Mouse (Mus musculus): ENCODE data around the gene Unc45b.
"Not testable (repeated sequence)": the region's sequence is repeated elsewhere in the genome, so short reads cannot be mapped to it uniquely, and the experiment has no call there.

Gene Unc45b

DNA sequence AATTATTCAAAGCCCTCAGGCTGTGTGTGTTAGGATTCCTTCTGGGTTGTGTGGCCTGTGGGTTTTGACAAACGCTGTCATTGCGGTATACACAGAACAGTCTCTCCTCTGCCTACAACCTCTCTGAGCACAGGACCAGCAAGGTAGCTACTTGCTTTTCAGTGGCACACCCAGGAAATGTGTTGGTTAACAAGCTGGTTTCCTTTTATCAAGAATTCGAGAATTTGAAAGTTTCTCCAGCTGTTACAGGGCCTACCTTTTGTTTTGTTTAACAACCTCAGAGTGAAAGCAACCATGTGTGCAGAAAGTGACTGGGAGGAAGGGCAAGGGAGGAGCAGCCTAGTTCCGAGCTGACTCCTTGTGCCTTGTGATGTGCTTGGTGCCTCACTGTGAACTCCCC, 37.1 kb downstream of the Unc45b start:
- DNase-seq (ENCODE audit: low spot score in 2 of 2): no peak

DNA sequence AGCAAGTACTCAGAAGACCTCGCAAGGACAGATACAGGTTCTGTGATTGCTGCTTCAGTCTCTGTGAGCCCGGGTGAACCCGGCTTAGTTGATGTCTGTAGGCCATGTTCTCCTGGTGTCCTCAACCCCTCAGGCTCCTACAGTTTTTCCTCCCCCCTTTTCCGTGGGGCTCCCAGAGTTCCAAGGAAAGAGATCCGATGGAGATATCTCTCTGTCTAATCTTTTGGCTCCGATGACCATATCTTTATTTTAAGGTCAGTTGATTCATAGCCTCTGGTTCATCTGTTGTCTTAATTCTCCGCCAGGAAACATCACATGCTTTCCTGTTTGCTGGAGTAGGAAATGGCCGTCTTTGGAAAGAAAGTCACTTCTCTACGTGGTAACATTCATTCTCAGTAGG, 38.7 kb downstream of the Unc45b start:
- DNase-seq (ENCODE audit: low spot score in 2 of 2): no peak

DNA sequence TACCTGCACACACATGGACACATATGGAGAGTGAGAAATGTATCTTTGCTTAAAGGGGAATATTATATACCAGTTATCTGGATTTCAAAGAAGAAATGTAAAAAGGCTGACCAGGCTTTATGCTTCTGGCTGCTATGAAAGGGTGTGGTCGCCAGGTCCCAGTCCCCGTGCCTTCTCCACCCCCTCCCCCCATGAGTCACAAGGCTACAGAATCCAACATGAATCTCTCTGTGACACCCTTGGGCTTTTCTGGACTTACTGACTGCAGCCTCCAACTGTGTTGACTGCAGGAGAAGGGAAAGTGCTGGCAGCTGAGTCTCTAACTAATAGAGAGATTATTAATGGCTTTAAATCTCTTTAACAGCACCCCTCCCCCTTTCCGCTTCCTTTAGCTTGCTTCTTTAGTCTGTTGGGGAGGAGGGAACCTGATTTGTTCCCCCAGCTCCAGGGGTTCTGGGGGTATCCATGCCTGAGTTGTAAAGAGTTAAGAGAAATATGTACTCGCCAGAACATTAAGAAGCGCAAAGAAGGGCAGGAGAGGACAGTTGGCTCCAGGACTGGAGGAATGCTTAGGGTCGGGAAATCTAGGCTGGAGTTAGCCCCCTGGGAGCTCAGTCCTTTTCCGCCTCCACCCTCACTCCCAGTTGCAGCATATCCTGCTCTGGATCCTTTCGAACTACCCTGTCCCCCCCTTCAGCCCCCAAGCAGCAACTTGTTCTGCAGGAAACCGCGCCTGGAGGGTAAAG, 40.6 kb downstream of the Unc45b start, which contains the start of gene Slfn5:
TSS of gene Slfn5 (plus strand) at position 614 of the 746 bp plus-strand sequence.
- no peak for DNase-seq (ENCODE audit: low spot score in 2 of 2)

DNA sequence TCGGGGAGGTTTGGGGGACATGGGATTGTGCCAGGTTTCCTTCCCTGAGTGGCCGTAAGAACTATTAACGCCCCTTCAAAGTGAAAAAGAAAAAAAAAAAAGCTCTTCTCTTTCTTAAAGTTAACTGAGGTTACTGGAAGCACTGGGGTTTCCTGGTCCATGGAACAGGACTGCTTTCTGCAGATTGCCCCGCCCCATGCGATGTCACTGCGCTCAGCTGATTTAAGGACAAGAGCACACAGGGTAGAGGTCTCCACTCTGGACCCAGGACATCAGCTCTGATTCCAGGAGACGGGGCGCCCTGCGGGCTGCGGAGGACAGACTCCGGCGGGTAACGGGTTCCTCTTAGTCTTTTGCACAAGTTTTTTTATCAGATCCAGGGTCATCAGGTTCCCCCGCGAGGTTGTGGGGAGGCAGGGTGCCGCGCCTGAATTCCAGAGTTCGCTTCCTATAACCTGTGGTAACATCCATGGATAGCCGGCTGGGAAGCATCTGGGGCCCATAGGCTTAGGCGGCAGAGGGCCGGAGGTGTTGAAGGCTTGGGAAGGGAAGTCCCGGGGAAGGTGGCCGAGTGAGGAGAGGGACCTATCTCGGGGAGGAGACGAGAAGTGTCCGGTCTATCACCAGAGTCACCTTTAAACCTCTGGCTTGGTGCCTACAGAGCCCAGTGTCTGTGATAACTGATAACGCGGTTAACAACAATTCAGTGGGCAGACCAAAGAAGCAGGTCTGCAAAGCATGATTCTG, 41.7 kb downstream of the Unc45b start:
- DNase-seq (ENCODE audit: low spot score in 2 of 2): no peak

DNA sequence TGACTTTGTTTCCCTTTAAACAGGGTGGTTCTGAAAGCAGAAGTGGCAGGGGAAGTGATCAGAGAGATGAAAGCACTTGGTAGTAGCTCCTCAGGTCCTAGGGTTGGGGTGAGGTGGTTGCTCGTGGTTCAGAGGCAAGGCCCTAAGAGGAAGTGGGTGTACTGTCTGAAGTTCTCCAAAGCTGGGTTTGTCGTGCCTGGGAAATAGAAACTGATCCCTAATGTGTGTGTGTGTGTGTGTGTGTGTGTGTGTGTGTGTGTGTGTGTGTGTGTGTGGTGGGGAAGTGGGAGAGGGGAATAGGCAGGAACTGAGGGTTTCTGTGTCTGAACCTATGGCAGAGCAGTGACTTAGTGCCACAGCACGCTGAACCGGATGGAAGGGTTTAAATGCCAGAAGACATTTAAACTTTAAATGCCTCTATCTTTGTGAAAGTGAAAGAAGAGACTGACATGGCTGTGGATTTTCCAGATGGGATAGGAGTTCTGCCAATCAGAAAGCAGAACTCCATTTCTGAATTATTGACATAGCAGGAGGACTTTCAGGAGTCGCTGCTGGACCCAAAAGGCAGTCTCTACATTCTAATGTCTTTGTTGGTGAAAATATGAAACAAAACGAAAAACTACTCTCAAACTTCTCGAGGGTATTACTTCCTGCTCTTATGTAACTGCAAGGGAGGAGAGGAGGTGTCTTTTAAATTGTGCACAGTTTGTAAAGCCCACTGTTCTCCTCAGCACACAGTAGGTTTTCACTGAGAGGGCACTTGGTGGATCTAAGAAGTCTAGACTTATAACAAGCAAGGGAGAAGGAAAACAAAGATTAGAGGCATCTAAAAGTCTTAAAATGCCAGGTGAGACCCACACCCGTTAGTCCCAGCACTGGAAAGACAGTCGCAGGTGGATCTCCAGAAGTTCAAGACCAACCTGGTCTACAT, 42.5 kb downstream of the Unc45b start:
- no peak for DNase-seq (ENCODE audit: low spot score in 2 of 2)

DNA sequence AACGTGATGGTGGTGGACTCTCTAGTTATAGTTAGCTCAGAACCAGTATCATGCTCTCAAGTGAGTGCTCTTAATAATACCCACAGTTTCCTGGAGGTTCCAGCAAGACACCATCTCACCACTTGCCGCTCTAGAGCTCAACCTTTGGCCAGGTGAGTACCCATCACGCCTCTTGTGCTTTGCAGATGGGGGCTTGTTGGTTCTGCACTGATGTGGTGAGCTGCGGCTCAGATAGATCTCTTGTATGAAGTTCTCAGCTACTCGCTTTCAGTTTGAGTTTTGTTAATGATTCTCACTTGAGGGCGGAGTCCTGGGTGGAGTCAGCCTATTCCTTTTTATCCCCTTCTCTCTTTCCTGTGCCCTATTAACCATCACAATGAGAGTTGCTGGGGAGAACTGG, 44.3 kb downstream of the Unc45b start:
- DNase-seq (ENCODE audit: low spot score in 2 of 2): no peak

DNA sequence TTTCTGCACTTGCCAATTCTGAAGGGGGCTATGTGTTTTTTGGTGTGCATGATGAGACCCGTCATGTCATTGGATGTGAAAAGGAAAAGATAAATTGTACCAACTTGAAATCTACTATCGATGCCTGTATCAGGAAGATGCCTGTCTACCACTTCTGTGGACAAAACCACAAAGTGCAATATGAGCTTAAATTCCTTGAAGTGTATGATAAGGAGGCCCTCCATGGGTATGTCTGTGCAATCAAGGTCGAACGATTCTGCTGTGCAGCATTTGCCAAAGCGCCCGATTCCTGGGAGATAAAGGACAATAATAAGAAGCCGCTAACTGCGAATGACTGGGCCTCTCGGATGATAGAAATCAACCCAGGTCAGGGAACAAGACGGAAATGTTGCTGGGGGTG, 46.6 kb downstream of the Unc45b start:
- DNase-seq (ENCODE audit: low spot score in 2 of 2): no peak

DNA sequence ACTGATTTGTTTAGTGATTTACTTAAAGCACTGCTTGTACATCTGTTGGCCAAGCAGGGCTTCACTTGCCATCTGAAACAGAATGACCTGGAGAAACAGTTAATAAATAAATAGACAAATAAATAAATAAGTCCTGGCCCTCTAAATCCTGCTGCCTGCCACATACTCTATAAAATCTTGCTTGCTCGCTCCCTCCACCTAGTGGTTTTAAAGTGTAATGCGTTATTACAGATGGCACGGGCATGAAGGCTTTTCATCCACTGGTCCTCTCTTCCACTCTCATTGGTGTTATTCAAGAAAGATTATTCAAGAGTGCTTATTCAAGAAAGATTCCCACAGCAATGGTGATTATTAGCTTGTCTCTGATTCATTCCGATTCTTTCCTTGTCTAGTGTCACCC, 49.3 kb downstream of the Unc45b start:
- peak in 1 of 2 experiments; percentile 35 for DNase-seq (ENCODE audit: low spot score in 2 of 2)

DNA sequence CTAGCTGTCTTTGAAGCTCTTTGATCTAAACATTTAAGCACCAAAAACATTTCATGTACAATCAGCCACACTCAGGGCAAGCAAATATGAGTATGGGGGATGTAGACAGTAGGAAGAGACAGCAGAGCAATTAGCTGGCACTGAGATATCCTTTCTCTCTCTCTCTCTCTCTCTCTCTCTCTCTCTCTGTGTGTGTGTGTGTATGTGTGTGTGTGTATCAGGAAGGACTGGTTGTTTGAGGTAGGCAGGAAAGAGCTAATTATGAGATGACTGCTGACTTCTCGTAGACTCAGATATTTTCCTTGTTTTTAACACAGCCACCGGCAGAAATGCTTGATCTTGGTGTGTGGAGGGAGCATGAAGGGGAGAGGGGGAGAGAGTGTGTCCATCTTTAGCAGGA, 51.4 kb downstream of the Unc45b start:
- DNase-seq (ENCODE audit: low spot score in 2 of 2): no peak

DNA sequence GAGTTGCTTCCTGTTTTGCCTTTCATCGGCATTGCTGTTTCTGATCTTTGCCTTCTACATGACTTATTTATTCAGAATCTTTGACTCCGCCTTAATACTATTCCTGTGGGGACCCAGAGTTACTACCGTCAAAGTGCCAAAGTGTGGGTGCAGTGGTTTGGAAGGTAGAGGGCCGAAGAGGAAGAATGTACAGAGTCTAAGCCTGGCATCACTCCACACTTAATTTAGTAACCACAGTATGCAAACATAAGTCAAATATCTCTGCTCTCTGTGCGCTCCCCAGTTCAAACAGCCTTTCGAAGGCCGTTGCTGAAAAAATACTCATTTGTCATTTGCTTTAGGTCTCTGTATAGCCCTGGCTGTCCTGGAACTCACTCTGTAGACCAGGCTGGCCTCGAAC, 51.9 kb downstream of the Unc45b start:
- no peak for DNase-seq (ENCODE audit: low spot score in 2 of 2)

DNA sequence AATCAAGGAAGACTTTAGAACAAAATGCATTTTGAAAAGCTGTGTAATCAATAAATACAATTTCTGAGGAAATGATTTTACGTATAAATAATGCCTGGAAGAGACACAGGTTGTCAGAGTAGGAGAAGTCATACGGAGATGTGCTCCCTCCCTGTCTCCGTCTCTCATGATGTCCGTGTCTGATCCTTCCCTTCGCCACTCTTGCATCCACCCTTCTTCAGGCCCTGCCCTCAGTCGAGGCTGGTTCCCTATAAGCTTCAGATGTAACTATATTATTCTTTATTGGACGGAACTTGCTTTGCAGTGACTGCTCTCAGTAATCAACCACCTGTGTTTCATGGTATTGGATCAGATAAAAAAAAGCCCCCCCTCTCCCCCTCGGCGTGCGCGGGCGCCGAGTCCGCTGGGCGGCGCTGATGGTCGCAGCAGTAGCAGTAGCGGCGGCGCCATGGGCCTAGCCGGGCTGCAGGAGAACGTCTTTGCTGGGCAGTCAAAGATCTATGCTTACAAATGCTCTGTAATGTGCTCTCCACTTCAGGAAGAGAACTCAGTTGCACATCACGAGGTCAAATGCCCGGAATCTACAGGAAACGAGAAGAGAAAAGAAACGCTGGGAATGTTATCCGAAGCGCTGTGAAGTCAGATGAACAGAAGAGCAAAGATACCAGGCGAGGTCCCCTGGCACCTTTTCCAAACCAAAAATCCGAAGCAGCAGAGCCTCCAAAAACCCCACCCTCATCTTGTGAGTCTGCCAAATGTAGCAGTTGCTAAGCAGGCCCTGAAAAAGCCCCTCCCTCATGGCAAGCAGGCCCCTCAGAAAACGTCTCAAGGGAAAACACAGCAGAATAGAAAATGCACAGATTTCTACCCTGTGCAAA, 60.6 kb downstream of the Unc45b start:
- DNase-seq (ENCODE audit: low spot score in 2 of 2): peak in 1 of 2 experiments; percentile 4

DNA sequence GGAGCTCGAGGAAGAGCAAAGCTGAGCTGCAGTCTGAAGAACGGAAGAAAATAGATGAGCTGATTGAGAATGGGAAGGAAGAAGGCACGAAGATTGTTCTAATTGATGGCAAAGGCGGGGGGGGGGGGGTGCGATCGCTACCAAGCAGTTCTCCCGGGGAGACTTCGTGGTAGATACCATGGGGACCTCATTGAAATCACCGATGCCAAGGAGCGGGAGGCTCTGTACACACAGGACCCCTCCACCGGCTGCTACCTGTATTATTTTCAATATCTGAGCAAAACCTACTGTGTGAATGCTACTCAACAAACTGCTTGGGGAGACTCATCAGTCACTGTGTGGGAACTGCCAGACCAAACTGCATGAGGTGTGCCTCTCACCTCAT, 61.2 kb downstream of the Unc45b start:
- no peak for DNase-seq (ENCODE audit: low spot score in 2 of 2)

DNA sequence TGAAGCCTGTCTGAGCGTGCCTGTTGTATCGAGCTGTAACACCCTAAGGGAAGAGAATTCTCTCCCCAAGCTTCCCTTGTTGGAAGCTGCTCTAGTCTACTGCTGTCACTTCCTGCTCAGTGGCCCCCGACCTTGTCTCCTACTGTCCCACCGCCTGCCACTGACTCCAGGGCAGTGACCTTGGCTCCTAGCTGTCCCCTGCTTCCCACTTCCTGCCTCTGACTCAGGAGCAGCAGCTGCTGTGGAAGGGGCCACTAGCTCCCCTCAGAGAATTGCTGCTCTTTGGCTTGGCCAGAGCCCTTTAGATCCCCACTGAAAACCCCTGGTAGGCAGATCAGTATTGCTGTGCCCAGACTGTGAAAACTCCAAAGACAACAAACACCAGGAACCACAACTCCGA, 63.6 kb downstream of the Unc45b start:
- no peak for DNase-seq (ENCODE audit: low spot score in 2 of 2)

DNA sequence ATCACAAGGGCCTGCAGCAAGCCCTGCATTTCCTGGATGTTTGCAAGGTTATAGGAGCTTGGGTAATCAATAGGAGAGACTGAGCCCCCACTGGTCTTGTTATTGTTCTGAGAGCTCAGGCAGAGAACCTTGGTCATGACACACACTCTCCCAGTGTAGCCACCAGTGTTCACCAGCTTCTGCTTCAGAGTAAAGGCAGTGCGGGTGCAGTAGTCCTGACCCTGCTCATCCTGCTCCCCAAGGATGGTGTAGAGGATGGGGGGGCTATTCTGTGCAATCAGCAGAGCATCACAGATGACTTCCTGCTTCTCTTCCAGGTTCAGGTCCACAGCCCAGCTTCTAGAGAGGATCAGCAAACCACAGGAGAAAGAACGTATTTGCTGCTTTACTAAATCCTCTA, 72.1 kb downstream of the Unc45b start:
- DNase-seq (ENCODE audit: low spot score in 2 of 2): not testable (repeated sequence)

DNA sequence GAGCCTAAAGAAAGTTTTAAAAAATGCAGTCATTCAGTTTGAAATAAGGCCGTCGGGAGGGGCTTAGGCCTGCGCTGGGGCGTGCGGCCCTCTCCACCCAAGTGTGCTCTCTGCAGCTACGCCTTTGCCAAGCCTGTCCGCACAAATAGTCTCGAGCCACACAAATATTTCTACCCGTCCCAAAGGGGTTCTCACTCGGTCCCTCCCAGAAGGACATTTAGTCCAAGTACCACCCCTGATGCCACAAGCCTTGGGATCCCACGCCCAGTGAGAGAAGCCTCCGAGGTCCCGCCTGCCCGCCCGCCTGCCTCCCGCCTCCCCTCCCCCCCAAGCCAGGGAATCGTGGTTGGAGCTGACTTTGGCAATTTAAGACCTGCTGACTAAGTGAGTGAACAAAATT, 72.8 kb downstream of the Unc45b start:
- no peak for DNase-seq (ENCODE audit: low spot score in 2 of 2)

DNA sequence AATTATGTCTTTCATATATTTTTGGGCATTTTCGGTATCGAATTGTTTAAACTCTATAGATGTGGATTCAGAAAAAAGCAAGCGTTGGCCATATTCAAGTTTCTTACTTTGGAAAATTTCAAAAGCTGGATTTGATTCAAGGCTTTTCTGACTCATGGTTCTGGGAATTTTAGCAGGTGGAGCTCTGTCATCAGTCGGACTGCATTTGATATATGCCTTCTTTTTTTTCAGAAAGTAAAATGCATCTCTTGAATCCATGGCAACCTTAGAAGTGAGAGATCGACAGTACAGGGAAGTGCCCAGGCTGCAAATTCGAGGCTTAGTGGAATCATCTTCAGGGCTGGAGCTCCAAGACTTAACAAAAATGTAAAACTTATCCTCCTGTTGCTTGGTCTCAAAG, 77.3 kb downstream of the Unc45b start:
- no peak for DNase-seq (ENCODE audit: low spot score in 2 of 2)

DNA sequence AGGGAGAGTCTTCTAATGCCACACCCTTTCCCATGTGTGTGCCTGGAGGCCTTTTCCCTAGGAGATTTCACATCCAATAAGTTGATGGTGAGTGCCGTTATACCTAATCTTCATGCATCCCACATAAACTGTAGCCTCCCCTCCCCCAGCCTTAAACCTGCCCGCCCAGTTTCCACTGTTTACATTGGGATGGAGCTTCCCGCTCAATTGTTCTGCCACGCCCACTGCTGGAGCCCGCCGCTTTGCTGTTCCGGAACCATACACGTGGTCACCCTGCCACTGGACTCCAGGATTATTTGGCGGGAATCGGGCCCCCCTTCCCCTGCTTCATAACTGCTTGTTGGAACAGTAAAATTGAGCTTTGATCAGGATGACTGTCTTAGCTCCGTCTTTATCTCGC, 79.0 kb downstream of the Unc45b start:
- no peak for DNase-seq (ENCODE audit: low spot score in 2 of 2)

DNA sequence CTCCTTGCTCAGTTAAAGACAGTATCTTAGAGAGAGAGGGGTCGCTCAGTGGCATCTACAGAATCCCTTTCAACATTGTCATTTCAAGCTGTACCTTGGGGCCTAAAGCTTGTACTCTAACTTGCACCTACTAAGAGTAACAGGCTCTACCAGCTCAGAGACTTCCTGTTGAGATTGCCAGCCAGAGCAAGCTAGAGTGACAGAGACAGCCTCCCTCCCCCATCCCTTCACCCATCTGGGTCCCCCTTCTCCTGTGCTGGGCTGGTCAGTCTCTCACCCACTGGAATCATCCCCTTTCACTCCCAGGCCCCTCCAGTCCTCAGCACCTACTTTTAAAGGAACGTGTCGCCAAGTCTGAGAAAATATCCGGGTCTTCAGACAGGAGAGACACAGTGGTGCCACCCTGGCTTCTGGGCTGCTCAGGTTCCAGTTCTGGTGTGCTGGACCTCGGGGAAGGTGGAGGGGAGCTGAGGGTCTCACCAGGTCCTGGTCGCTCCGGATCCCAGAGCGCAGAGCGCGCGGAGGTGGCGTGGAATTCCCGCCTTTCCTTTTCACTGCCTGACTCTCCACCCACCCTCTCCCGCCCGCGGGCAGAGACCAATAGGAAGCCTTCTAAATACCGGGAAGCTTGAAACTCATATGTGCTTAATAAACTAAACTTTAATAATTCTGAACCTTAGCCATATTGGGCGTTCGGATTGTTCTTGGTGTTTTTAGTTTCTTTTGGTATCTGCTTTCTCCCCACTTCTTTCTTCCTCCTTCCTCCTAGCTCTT, 80.4 kb downstream of the Unc45b start:
- not testable (repeated sequence) for DNase-seq (ENCODE audit: low spot score in 2 of 2)

DNA sequence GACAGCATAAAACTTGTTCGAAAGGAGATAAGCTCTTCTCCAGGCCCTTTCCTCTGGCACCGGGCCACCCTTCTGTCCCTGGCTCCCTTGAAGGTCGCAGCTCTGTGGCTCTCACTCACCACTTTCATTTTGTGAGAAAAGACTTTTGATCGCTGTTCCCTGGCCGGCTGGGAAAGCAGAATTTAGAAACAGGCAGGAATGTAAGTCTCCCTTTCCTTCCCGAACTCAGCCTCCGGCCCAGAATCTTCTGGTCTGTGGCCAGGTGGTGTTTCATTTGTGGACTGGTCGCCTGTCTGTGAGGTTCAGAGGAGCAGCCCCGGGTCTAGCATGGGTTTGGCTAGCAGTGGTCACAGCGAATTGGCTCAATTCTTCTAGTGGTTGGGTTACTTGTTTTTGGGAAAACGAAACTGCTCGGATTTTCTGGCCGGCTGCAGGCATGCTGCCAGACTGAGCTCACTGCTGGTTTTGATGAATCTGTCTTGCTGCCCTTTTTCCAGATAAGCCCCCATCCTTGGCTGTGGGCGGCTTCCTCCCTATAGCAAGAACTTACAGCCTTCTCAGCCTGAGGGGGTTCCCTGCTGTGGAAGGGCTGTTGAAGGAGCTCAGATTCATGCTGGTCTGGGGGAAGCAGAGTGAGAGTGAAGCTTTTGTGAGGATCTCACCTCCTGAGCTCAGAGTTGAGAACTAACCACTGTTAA, 81.3 kb downstream of the Unc45b start, which contains the start of gene Slfn9:
TSS of gene Slfn9 (minus strand) at position 362 of the 698 bp plus-strand sequence.
- peak in 1 of 2 experiments; percentile 7 for DNase-seq (ENCODE audit: low spot score in 2 of 2)

Data from left cerebral cortex, adult 9 months (tissue).